Comparison of ENCODE assay signal across 8 mouse cellular contexts in genomic region chr6:51208660-51209396, GRCm38 (mm10).
A peak's percentile ranks its signal among the peaks of the same experiment; 100 is the strongest.
DNase-seq lines count a peak whose midpoint lies in the region; ATAC-seq and TF ChIP-seq lines count a peak whose summit lies in the region.

No protein-coding gene starts in this region.

- DNase-seq in urinary bladder, postnatal 14 days (ENCODE audit: low spot score) = peak; percentile 46
- DNase-seq in urinary bladder, postnatal 25 days (ENCODE audit: low spot score) = no peak
- peak; percentile 76 for DNase-seq in c-Kit-positive CD71-positive TER-119-negative erythroid progenitor cells, embryonic 14.5 days (ENCODE audit: low read depth)
- peak; percentile 21 for DNase-seq in kidney, adult 11 months
- peak; percentile 32 to 37 for DNase-seq in left cerebral cortex, postnatal 36 days (ENCODE audit: low spot score in 2 of 2)
- peak; percentile 92 for DNase-seq in midbrain, postnatal 0 days (ENCODE audit: low spot score)
- peak; percentile 55 for DNase-seq in thymus, postnatal 4 days

- H3K27me3 ChIP-seq in forebrain, embryonic 16.5 days (replicated peaks; ENCODE audit: control insufficient read depth, insufficient read depth, low read length) = no peaks in the 10 kb centered on the region
- H3K27me3 ChIP-seq in midbrain, postnatal 0 days (ENCODE audit: insufficient read depth, low read length) = no peaks in the 10 kb centered on the region

- H3K4me3 ChIP-seq in forebrain, embryonic 16.5 days (replicated peaks; ENCODE audit: low read length) = no peak overlapping the region
- H3K4me3 ChIP-seq in midbrain, postnatal 0 days (ENCODE audit: low read depth, low read length) = no peak overlapping the region

- no peak overlapping the region for H3K27ac ChIP-seq in forebrain, embryonic 16.5 days (ENCODE audit: low read length)
- H3K27ac ChIP-seq in midbrain, postnatal 0 days (ENCODE audit: low read depth, low read length) = peak overlapping the region; percentile 26; the same call in 1 of the 2 replicates

- no peaks in the 10 kb centered on the region for H3K36me3 ChIP-seq in forebrain, embryonic 16.5 days (ENCODE audit: control insufficient read depth, insufficient read depth)
- H3K36me3 ChIP-seq in midbrain, postnatal 0 days (ENCODE audit: insufficient read depth, low read length) = no peaks in the 10 kb centered on the region

- intact Hi-C loops in left cerebral cortex, postnatal 36 days (cut with DNase I) = loop anchor here (2.0 to 5.0 kb wide), 3 partner anchors 154 to 372 kb away; no protein-coding TSS in a partner anchor

- ATAC-seq in forebrain, embryonic 16.5 days = peak; percentile 87
- ATAC-seq in midbrain, postnatal 0 days (ENCODE audit: low FRiP score) = peak; percentile 76; the same call in 1 of the 2 replicates

- peak; percentile 87 for TF ChIP-seq CTCF in midbrain, postnatal 0 days (IDR thresholded peaks at IDR 0.05)

- no peaks in the 10 kb centered on the region for H3K9me3 ChIP-seq in forebrain, embryonic 16.5 days (ENCODE audit: control insufficient read depth, low read length)
- no peaks in the 10 kb centered on the region for H3K9me3 ChIP-seq in midbrain, postnatal 0 days (ENCODE audit: low read length)

- H3K4me1 ChIP-seq in forebrain, embryonic 16.5 days (replicated peaks; ENCODE audit: control insufficient read depth, insufficient read depth, low read length) = peaks cover 10% of the 10 kb centered on the region
- no peaks in the 10 kb centered on the region for H3K4me1 ChIP-seq in midbrain, postnatal 0 days (ENCODE audit: insufficient read depth, low read length)

- H3K9ac ChIP-seq in forebrain, embryonic 16.5 days (replicated peaks; ENCODE audit: low read depth, low read length) = no peak overlapping the region
- no peak overlapping the region for H3K9ac ChIP-seq in midbrain, postnatal 0 days (replicated peaks; ENCODE audit: low read length, poor library complexity, severe bottlenecking)

- WGBS in forebrain, embryonic 16.5 days = 2% methylated on average over 6 of the region's 6 CpGs
- WGBS in midbrain, postnatal 0 days = under 1% methylated on average over 6 of the region's 6 CpGs

- H3K4me2 ChIP-seq in forebrain, embryonic 16.5 days (ENCODE audit: low read length) = no peak overlapping the region
- H3K4me2 ChIP-seq in midbrain, postnatal 0 days (ENCODE audit: low read depth, low read length, poor library complexity, severe bottlenecking) = no peak overlapping the region
